Mouse (Mus musculus) testis, postnatal 10 days (tissue): ENCODE results near the gene Epn2.
A peak's percentile ranks its signal among the peaks of the same experiment; 100 is the strongest.

Experiments used
- DNase-seq: peaks from one replicate; pipeline ENCODE4 v3.0.0; 2021; ENCODE audit warnings: low spot score

Epn2 gene

DNA sequence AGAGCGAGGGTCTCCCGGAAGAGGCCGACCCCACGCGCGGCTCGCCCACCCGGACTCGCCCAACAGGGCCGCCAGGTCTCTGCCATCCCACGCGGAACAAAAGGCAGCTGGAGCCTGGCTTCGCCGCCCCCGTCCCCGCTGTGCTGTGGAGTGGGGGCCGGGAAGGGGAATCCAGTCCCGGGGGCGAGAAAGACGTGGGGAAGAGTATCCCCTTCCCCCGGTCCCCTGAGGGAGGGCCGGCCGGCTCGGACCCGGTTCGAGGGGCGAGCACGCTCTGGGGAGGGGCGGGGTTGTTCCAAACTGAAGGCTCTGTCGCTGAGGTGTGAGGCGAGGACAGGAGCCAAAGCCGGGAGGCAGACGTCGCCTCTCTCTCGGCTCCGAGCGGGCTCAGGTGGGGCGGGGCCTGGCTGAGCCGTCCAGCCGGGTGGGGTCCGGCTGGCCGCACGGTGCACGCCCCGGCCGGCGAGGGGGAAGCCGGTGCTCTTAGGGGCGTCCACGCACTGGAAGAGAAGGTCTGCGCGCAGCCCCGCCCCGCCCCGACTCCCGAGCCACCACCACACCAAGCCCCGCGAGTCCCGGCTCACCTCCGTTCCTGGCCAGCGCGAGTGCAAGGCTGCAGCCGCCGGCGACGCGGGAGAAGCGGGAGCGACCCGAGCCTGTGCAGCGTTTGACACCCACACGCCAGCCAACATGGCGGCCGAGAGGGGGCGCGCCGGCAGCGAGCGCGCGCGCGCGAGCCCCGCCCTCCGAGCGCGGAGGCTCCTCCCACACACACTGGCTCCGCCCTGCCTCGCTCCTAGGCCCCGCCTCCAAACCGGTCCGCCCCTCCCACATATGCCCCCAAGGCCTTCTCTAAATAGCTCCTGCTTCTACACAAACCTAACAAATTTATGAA lies at the start of gene Epn2:
Epn2 (minus strand) TSS at position 705 of the 895 bp plus-strand sequence.
- DNase-seq, result peak; percentile 91

DNA sequence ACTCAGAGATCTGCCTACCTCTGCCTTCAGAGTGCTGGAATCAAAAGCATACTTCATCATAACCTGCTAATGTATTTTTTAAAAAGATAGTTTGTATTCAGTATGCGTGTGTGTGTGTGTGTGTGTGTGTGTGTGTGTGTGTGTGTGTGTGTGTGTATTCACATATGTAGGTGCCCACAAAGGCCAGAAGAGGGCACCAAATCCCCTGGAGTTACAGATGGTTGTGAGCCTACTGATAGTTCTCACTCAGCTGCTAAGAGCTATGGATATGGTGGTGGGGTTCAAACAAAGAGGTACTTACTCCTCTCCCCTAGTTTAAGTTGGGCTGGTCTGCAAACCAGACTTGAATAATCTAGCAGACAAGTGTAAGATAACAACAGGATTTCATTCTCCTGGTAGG lies 47.0 kb upstream of the Epn2 start:
- no peak for DNase-seq

DNA sequence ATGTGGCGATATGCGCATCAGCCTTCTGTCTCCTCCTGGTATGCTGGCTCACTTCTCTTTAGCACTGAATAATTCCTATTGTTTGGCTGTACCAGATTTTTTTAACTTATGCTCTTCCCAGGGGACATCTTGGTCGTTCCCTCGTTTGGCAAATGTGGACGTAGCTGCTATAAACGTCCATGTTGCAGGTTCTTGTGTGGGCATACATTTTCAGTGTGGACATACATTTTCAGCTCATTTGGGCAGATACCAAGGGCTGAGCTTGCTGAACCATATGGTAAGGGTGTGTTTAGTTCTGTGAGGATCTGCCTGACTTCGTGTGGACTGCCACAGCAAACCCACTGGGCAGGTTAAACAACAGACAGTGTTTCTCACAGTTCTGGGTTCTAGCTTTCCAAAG lies 45.6 kb upstream of the Epn2 start:
- no peak for DNase-seq

DNA sequence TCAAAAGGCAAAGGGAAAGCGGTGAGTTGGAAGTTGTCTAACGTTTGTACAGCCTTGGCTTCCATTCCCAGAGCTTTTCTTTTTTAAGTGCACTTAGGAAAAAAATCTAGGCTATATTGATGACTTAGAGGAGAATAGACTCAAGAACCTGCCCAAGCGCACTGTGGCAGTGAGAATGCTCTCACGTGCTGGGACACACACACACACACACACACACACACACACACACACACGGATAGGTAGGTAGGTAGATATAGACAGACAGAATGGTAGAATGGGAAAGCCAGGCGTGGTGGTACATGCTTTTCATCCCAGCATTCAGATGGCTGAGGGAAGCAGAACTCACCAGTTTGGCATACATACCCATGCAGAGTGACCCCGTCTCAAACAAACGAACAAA lies 41.3 kb upstream of the Epn2 start:
- DNase-seq, result no peak

DNA sequence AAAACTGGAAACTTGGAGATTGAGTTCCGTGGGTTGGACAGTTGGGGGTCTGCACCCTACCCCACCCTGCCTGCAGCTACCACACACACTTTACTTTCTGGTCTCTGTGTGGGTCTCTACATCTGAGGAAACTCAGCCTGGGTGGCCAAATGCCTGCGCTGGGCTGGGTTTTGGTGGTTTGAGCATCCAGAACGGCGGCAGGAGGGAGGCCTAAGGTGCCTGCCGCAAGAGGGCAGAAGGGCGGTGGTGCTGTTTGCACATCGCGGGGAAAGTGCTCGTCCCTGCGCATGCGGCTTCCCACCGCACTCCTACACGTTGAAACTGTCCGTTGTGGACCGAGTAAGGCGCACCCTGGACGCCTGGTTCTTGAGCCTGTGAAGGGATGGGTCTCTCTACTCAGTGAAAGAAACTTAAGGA lies 40.8 kb upstream of the Epn2 start:
- DNase-seq, result peak; percentile 94

DNA sequence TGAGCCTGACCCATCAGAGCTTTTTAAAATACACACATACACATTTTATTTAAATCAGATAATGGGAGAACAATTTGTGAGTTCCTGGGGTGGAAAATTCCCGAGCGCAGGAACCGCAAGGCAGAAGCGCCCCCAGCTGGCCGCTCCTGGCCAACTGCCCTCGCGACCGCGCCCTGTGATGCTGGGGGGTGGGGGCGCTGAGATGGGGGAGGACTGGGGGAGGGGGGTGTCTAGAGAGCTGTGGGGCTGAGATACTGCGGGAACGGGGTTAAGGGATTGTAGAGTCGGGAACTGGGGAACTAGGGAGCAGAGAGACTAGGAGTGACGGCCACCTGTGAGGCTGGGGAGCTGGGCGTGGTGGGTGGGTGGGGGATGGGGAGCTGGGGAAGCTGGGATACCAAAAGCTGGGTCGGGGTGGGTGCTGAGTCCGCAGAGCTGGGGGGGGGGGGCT lies 40.3 kb upstream of the Epn2 start:
- DNase-seq, result peak; percentile 87

DNA sequence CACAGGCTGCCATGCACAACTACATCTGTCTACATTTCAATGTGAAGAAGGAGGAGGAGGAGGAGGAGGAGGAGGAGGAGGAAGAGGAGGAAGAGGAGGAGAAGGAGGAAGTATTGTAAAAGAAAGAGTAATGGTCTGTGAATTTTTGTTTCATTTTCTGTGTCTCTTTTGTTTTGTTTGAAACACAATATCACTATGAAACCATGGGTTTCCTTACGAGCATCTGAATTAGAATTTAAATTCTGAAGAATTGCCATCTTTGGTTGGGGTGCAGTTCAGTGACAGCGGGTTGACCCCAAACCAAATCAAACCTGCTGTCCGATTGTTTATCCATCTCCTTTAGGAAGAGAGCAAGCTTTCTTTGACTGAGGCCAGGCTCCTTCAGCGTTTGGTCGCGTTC lies 39.9 kb upstream of the Epn2 start:
- no peak for DNase-seq

DNA sequence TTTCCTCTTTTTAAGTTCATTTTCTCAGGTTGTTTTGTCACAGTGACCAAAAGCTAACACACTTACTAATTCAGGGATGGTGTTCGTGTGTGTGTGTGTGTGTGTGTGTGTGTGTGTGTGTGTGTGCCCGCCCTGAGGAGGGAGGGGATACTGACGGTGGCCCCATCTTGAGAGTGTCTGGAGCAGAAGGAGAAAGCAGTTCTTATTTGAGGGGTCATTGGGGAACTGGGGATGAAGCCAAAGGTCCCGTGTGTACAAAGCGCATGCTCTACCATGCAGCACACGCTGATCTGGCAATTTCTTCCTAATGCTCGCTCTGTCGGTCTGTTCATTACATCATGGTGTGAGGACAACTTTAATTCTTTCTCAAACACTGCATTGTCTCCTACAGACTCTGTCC lies 39.1 kb upstream of the Epn2 start:
- no peak for DNase-seq

DNA sequence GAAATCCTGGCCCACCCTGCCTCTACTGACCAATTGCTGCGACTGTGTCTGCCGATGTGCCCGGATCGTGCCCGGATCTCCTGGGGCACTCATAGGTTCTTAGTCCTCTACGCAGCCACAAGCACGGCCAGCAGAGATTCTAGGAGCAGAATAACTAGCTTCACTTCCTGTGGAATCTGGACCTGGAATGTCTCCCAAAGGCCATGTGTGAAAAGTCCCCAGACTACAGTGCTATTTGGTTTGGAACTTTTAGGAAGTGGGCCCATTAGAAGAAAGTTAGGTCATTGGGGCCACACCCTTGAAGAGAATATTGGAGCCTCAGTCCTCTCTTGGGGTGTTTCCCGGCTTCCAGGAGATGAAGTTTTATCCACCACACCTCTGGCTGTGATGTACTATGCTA lies 38.6 kb upstream of the Epn2 start:
- DNase-seq, result peak; percentile 38

DNA sequence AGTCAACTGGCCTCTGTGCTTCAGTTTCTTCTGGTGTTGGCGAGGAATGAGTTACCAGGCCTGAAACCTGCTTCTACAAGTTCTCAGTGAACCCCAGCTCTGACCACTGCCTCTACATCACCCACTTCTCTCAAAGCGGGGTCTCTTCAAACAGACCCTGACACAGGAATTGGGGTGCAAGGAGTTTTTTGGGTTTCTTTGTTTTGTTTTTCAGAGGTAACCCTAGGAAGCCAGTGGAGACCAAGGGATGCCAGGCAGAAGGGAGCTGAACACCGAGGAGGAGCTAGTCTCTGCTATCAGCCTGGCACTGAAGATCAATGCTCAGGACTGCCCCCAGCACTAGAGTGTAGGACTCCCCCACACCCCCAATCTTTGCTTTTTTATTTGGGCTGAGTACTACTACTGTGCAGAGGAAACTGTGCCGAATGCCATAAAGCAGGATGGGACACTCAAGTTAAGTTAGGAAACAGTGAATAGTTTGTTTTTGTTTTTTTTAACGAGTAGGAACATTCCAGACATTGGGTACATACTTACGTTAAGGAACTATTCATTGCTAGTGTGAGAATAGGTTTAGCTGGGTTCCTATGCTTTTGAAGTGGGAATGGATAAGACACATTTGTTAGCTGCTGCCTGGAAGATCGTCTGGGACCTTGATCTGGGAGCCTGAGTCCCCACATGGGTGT lies 37.9 kb upstream of the Epn2 start:
- DNase-seq, result no peak

DNA sequence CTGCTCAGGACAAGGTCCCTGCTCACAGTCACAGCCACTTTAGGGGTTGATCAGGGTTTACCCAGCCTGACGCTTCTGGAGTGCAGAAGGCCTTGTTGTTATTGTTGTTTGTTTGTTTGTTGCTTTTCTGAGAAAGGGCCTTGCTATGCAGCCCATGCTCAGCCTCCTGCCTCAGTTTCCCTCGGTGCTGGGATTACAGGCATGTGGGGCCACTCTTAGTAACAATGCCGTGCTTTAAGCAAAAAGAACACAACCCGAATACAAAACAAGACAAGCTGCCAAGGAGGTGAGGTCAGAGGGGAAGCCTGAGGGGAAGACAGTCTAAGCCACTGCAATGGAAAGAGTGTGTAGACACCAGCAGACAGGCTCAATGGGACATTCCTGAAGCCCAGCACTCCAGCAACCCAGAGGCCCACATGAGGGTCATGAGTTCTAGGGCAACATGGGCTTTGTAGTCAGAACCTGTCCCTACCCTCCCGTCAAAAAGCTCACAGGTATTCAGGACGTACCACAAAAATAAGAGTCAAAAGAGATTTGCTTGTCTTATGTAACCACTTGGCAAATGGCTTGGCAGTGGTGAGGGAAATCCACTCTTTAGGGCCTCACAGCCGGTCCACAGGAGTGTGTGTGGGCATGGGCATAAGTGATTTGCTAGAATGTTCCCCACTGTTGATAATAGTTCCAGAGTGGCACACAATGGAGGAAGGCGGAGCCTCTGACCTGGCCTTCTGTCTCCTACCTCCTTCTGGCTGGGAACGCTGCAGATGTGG lies 37.2 kb upstream of the Epn2 start:
- no peak for DNase-seq

DNA sequence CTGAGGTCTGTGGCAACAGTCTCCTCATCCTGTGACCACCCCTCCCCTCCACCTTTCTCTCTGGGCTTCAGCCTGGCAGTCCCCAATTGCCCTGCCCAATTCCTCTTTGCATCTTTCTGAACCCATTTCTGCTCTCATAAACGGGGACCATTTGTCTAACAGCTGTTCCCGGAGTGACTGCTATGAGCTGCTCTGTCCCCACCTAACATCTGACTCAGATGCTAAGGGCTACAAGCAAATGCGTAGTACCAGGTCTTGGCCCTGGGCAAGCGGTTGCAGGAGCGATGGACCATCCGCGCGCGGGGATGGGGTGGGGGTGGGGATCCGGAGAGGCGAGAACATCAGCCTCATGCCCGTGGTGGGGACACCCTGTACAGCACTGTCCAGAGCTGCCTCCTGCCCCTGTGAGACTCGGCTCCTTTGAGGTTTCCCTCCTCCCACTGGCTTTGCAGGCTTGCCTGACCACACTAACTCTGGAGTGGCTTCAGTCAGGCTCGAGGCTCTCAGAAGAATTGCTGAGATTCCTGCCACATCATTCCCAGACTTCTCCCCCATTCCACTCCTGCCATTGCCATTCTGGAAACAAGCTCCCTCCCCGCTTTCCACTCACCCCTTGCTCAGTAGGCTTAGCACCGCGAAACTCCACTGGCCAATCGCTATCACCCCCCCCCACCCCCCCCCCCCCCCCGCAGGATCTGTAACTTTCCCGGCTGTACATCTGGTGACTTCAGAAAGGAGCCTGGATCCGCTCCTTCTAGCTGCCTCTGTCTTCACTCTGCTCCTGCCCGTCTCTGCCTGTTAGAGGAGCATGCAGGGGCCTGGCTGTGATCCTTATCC lies 36.4 kb upstream of the Epn2 start:
- DNase-seq, result peak; percentile 56

DNA sequence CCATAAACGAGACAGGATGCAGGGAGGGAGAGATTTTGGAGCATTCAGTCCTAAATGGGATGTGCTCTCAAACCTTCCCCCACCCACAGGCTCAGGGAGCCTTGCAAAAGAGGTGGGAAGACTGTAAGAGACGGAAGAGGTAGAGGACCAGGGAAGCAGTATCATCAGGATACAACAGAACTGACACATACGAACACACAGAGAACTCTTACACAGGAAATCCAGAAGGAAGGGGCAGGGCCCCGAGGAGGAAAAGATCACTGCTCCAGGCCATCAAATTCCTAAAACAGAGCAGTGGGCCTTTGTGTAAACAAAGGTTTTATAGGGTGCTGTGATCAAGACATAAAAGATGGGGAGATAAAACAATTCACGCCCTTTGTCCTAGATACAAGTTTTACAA lies 34.9 kb upstream of the Epn2 start:
- no peak for DNase-seq

DNA sequence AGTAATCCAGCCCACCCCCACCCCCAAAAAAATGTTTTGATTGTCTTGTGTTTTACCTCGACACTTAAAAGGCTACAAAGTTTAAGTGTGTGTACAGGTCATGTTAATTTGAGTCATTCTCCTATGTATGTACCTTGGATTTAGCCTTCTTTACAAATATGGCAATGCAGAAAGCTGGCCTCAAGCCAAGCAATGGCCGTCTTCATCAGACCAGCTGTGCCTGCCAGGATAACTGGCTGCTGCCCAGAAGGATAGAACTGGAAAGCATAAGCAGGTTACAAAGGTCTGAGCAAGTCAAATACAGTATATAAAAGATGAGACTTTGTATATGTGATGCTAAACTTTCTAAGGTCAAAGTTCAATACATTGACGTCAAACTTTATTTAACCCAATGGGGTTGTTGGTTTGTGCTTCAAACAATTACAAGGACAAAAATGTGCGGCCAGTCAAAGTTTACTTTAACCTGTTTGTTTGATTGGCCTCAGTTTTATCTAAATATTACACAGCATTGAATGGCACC lies 32.7 kb upstream of the Epn2 start:
- DNase-seq, result no peak

DNA sequence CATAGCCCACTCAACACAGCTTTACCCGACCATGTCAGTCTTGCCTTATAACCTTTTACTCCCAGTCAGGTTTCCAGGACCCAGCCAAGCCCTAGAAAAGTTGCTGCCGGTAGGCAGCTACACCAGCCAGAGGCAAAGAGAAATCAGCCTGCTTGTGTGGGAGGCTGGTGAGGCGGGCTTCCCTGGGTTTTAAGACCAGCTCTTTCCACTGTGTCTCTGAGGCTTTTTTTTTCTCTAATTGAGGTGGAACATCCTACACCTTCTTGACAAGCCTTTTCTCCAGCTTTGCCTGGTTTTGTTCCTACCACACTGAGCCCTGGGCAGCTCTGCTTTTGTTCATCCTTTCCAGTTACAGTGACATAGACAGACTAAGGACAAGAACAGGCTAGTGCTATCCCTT lies 31.7 kb upstream of the Epn2 start:
- DNase-seq, result no peak

DNA sequence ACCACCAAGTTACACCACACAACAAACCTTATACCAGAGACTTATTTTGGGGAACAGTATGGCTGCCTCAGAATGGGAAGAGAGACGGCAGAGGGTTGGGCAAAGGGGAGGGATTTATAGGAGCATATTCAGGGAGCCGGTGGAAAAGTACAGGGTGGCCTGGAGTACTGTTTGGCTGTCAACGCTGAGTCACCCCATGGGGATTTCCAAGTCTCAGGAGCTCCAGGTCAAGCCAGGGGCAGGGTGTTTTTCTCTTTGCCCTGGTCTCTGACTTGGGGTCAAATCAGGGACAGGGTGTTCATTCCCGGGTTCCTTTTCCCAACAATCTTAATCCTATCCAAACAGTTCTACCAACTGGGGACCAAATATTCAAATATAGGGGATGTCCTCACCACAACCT lies 28.6 kb upstream of the Epn2 start:
- DNase-seq, result no peak

DNA sequence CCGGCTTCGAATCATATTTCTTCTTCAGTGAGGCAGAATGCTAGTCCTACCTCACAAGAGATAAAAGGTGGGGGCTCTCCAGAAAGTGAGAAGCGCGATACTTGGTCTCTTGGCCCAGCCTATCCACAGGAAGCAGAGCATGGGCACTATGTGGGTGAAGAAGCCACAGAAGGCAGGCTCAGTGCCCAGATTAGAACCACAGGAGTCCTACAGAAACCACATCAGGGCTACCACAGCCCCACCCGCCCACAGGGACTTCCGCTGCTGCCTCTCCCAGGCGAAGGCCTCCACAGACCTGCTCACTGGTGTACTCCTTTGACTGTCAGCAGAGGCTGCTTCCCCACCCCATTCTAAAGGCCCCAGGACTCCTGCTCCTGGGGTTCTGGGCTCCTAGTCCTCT lies 23.2 kb upstream of the Epn2 start:
- no peak for DNase-seq

DNA sequence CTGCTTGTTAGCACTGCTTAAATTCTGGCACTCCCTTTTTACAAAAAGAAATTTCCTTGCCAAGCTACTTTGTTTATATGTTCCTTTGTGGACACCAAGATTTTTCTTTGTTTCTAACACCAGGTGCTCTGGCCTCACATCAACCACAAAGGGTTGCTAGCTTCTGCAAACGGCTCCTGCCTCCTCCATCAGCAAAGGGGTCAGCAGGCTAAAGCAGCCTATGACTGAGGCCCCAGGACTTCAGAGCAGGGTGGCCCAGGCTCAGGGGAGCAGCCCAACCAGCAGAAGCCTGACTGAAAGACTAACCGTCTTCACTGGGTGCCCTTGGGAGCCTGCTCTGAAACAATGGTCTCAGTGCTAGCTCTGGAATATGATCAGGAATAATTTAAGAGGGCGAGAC lies 22.0 kb upstream of the Epn2 start:
- DNase-seq, result no peak

DNA sequence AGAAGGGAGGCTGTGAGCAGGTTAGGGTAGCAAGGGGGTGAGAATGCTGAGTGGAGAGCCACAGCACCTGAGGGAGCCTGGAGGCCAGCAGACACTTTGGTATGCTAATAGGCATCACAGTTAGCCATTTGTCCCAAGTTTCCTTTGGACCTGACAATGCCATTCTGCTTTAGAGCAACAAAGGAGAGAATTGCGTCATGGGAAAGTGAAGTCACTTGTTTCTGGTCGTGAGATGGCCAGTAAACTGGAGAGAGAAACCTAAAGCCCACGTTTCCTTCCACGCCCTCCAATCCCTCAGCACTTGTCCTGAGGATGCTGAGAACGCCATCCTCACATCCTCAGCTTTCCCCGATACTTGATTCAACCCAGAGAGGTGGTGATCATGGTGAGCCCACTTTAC lies 18.9 kb upstream of the Epn2 start:
- DNase-seq, result no peak

DNA sequence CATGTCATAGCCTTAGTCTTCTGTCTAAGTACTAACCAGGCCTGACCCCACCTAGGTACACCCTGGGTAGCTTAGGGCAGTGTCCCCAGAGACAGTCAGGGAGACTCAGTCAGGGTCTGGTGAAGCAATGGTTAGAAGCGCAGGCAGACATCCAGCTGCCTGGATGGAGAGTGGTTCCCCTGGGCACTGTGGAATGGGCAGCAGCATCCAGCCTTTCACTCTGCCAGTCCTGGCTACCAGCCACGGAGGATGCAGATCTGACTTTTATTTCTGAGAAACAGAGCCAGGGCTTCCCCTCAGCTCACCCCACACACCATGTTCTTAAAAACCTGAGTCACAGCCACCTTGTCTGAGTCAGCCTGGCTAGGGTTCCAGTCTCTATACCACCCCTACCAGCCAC lies 18.0 kb upstream of the Epn2 start:
- no peak for DNase-seq

DNA sequence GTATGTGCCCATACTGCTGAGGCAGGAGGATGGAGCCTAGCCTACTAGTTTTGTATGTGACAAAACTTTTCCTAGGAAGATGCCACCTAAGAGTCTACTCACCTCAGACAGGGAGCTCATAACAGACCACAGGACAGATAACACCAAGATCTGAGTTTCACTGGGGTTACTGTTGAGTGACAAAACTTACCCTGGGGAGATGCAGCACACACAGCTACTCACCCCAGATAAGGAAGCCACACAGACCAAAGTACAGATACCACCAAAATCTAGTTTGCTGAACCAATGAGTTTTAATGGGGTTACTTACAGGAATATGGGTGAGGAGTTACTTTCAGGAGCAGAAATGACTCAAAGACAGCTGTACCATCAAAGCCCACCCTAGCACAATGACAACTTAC lies 13.6 kb upstream of the Epn2 start:
- no peak for DNase-seq

DNA sequence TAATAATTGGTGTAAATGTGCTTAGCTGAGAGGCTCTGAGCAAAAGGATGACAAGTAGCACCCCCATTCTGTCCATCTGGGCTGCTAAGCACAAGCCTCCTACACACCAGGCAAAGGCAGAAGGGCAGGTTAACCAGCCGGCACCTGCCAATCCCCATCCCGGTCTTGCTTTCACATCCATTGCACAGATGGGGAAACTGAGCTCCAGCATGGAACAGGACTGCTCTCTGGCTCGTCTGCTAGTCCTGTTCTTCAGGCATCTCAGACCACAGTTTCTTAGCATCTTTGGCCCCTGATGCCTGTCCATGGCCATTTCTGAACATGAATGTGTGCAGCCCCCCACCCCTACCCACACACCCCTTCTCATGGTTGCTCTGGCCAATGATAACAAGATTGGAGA lies 12.6 kb upstream of the Epn2 start:
- DNase-seq, result no peak
